Mouse (Mus musculus) activated CD4-positive, CD25-positive, alpha-beta regulatory T cell, adult 4 months (primary cell): Measurements from ENCODE around the gene Gpx4. TPM values are rescaled to one million over a fixed set of nuclear protein-coding genes. Genes with fewer than 3 reads are reported as not detected.
A peak's percentile ranks its signal among the peaks of the same experiment; 100 is the strongest.
"Not testable (repeated sequence)": the region's sequence is repeated elsewhere in the genome, so short reads cannot be mapped to it uniquely, and the experiment has no call there.

Experiments used
- ATAC-seq: one replicate; pipeline ENCODE4 v1.8.0; 2017
- polyA plus RNA-seq, 2 experiments: library from polyadenylated mRNA; unstranded; fragments of 100-300 nt; shearing (Covaris generic); gene quantifications; one replicate each; pipeline ENCODE4 v1.2.1; 2017

Gpx4 gene
- polyA plus RNA-seq, 2 experiments from 2014 or later = 346 to 370 TPM

DNA sequence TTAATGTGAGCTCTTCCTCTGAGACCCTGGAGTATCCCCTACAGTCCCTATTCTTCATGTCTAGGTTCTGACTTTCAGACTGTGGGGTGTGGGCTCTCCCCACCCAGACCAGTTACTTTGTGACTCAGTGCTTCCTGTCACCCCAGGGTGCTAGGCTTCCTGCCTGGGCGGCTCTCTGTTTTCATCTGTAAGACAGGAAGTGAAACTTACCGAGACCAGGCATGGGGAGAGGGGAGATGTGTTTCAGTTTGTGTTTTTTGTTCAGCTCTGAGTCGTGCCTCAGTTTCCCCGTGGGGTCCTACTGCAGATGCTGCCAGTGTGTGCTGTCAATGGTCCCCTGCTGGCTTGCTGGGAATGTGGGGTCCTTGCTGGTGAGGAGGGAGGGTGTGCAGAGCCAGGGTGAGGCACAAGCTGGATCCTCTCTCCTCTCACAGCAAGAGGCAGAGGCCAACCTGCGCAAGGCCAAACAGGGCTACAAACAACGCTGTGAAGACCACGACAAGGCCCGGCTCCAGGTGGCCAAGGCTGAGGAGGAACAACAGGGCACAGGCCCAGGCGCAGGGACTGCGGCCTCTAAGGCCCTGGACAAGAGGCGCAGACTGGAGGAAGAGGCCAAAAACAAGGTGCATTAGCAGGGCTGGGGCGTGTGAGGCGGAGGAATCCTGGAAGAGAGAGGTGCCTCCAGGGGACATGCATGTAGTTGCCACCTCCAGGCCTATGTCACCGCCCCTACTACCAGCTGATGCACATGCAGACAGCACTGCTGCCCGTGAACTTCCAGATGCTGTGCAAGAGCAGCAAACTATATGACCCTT is 22.5 kb upstream of the Gpx4 start:
- ATAC-seq = peak; percentile 91

DNA sequence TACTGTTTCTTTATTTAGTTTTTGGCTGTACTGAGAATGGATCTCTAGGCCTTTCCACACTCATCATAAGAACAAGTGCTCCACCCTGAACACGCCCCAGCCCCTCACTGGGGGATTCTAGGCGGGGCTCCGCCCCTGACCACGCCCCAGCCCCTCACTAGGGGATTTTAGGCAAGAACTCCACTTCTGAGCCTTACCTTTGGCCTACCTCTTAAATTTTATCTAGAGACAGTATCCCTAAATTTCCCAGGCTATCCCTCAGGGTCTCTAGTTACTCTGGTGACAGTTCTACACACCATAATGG is 22.0 kb upstream of the Gpx4 start:
- no peak for ATAC-seq

DNA sequence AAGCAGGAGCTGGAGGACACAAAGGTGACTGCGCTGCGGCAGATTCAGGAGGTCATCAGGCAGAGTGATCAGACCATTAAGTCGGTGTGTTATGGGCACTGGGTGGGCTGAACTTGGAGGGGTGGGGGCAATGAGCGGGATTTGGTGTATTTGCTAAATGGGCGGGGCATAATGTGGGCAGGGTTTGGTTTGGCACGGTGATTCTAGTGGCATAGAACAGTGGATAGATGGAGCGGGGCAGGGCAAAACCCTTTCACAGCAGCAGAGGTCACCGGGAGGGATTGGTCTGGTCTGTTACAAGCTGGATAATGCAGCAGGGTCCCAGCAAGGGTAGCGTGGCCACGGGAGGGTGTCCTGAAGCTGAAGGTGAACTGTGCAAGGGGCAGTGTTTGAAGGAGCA is 21.5 kb upstream of the Gpx4 start:
- ATAC-seq = no peak

DNA sequence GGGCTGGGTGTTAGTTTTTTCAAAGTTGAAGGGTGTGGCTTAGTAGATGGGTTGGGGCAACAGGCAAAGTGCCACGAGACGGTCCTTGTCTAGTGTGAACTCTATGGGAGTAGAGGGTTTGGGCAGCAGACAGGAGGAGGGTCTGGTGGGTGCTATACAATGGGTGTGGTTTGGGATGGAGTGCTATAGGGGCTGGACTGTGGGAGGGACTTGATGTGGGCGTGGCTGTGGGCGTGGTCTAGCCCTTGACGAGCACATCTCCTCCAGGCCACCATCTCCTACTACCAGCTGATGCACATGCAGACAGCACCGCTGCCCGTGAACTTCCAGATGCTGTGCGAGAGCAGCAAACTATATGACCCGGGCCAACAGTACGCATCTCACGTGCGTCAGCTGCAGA is 21.1 kb upstream of the Gpx4 start:
- ATAC-seq = no peak

DNA sequence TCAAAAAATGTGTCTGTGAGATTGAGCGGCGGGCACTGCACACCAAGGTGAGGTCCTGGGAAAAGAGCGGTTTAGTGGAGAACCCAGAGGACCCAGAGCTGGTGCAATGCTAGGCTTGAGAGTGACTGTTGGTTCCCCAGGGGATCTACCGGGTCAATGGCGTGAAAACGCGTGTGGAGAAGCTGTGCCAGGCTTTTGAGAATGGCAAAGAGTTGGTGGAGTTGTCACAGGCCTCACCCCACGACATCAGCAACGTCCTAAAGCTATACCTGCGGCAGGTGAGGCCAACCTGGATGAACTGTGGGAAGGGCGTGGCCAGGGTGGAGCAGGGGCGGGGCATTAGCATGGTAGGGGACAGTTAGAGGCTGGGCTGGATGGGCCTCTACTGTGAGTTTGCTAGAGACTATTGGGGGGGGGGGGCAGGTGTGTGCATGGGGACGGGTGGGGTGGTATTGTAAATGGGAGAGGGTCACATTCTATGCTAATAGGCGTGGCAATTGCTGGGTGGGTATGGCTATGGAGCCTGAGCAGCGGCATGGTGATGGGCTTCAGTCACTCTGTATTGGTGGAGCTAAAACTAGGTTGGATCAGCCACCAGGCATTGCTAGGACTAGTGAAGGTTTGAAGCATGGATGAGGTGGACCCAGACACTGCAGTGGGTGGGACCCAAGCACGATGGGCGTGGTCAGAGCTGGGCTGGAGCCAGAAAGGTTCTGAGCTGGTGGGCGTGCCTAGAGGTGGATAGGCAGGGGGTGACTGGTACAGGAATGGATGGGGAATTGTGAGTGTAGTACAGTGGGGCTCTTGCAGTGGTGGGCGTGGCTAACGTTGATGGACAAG is 19.1 kb upstream of the Gpx4 start:
- no peak for ATAC-seq

DNA sequence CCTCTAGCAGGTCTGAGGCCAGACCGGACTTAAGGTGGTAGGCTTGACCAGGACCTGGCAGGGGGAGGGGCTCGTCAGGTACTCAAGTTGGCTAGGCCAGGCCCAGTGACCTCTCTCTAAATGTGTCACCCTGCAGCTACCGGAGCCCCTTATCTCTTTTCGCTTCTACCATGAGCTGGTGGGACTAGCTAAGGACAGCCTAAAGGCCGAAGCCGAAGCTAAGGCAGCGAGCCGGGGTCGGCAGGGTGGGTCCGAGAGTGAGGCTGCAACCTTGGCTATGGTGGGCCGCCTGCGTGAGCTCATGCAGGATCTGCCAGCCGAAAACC is 18.5 kb upstream of the Gpx4 start:
- ATAC-seq = no peak

DNA sequence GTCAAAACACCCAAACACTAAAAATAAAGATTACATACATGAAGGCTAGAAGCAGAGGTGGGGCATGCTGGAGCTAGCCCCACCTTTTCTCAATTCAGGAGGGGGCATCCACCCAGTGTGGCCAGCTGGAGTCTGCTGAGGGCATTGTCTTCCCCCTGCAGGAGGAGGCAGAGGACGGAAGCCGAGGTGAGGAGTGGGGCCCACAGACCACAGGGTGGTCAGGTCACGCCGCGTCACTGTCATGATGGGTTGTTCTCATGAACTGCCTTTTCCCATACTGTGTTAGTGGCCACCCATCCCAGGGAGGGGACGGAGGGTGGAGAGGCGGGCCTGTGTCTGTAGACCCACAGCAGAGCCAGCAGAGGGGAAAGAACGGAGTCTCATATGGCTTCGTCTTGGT is 16.8 kb upstream of the Gpx4 start:
- ATAC-seq = no peak

DNA sequence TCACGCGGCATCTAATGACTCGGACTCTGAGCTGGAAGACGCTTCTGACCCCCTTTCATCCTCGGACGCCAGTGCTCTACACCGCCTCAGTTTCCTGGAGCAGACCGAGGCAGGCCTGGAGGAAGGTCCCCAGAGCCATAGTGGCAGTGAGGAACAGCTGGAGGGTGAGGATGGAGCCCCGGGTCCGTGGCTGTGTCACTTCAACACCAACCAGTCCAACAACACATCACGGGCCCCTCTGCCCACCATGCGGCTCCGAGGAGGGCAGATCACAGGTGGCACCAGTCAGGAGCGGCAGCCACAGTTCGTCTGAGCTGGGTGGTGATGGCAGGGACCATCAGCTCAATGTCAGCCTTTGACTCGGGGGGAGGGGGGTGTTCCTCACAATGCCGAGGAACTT is 16.2 kb upstream of the Gpx4 start:
- no peak for ATAC-seq

DNA sequence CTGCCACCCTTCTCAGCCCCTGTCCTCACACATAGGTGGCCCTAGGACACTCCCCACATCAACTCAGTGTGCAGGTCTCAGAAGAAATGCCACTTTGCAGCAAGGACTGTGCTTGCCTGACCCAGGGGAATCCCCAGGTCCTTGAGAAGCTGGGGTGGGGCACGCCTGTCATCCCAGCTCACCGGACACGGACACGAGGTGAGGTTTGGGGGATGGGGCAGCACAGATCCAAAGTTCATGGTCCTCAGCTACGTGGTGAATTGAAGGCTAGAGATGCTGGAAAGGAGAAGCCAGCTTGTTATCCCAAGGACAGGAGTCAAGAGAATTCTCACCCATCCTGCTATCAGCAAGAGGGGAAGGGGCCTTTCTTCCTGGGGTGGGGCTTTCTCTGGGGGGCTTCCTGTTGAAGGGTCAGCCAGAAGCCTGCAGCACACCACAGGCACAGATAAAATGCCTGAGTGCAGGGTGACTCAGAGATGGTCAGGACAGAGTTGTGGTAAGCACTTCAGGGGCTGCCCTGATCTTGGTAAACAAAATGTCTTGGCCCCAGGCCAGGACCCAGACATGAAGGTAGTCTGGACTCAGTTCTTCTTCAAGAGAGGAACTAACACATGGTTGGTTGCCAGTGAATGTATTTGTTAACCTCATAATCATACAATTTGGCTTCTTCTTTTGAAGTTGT is 14.0 kb upstream of the Gpx4 start:
- peak; percentile 55 for ATAC-seq

DNA sequence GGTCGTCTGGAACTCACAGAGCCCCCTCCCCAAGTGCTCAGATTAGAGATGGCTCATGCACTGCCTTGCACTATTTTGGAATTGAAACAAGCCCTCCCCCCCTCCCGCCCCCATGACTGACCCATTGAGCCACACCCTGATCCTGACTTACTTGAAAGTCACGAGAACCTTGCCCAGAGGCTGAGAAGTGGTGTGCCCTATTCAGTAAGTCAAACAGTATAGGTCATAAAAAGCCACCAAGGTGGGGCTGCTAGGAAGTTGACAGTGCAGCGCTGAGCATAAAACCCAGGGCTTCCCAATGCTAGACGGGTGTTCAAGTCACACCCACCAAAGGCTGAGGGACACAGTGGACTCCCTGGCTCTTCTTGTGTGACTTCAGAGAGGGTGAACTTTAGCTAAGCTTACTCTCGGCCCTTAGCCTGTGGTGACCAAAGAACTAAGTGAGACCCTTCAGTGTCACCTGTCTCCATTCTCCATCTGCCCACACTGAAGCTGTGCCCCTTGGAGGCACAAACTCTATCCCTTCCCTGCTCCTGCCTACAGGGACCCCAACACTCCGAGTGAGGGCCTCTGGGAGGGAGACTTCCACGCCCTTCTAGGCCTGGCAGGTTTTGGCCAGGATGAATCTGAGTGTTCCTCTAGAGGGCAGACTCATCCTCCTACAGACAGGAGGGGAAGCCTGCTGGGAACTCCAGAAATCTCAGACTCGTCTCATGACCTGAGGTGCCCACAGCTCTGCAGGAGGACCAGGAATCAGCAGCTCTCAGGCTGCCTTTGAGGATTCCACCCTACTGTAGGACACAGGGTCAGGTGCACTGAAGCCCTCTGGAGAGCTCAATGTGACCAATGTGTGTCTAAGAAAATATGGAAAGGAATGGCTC is 13.2 kb upstream of the Gpx4 start:
- ATAC-seq = no peak

DNA sequence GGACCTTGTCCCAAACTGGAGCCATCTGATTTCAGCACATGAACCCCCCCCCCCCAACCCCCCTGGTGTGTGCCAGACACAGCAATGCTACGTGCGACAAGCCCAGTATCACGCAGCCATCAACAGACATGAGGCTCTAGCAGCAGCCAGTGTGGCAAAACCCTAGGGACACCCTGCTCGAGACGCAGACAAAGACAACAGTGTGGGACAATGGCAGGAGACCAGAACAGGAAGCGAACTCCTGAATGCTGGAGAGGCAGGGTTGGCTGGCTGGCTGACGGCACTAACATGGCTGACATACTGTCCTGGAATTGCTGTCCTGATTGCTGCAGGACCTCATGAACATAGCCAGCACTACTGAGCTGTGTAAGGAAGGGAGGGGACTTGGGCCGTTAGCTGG is 11.8 kb upstream of the Gpx4 start:
- ATAC-seq = no peak

DNA sequence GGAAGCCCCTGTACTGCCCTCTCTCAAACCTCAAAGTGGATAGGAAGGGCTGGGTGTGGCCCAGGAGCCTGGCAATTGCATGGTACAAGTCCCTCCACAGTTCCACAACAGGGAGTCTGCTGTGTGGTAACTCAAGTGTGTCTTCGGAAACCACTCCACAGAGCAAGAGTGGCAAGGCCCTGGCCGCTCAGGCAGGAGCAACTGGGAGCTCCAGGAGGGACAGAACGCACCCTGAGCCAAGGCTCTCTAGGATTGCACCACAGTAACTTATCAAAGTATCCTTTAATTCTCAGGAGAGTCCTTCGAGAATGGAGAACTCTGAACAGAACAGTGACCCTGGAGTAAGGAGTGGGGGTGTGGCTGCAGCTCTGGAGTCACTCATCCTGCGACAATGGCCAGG is 11.3 kb upstream of the Gpx4 start:
- ATAC-seq = no peak

DNA sequence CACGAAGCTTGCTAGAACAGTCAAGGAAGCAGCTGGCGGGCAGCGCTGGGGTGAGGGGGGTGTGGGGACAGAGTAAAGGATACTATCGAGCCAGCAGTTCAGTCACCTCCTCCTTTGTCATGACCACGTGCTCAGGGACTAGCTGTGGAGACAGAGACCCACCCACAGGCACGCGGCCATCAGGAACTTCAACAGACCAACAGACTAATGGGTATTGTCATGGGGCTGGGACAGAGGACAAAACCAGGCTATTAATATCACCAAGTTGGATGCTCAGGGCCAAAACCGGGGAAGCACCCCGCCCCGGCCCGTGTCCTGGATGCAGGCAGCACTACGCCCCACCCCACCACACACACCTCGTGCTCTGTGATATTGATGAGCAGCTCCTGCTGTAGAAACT is 10.1 kb upstream of the Gpx4 start:
- no peak for ATAC-seq

DNA sequence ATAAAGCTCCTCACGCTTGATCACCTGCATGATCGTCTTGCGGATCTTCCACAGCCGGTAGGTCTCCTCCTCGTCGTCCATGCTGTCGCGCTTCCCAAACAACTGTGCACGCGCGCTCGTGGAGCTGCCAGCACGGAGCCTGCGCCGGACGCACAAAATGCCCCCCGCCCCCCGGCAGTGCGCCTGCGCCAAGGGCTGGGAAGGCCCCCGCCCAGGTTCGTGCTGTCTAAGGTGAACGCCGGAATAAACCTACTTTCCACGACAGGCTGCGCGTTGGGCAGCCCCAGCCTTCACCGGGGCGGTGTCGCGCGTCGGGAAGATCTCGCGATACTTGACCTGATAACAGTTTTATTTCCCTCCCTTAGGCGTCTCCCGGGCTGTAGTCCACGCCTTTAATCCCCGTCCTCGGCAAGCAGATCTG is 7.4 kb upstream of the Gpx4 start, which contains the start of gene Polr2e:
Gene Polr2e, minus strand, starts transcription at position 237 of the 421 bp plus-strand sequence.
- ATAC-seq = peak; percentile 92

DNA sequence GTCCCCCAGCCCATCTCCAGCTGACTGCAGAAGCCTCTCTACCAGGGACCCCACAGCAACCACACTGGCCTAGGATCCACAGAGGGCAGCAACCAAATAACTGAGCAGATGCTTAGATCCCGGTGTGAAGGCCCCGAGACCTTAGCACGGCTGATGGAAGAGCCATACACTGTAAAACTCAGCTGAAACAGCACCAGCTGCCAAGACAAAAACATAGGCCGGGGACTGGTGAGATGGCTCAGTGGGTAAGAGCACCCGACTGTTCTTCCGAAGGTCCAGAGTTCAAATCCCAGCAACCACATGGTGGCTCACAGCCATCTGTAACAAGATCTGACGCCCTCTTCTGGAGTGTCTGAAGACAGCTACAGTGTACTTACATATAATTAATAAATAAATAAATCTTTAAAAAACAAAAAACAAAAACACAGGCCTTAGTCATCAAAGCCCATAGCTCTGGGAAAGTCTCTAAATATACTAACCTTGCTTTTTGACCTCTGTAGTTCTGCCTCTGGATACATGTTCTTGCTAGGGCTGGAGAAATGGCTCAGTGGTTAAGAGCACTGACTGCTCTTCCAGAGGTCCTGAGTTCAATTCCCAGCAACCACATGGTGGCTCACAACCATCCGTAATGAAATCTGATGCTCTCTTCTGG is 5.4 kb upstream of the Gpx4 start:
- ATAC-seq = not testable (repeated sequence)

DNA sequence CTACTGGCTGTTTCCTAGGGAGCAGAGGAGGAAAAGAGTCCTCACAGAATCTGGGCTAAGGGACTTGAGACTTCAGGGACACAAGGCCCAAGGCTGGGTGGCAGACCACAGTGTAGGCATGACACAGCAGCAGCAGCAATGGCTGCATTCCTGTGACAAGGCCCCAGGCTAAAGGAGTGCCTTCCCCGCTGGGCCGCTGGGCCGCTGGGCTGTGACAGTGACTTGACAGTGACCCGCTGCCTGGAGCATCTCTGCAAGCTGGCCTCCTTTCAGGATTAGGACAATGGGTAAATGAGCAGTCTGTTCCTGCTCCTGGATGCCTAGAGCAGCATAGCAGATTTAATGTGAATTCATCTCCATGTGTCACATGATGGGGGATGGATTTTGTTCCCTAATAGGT is 2.9 kb upstream of the Gpx4 start:
- no peak for ATAC-seq

DNA sequence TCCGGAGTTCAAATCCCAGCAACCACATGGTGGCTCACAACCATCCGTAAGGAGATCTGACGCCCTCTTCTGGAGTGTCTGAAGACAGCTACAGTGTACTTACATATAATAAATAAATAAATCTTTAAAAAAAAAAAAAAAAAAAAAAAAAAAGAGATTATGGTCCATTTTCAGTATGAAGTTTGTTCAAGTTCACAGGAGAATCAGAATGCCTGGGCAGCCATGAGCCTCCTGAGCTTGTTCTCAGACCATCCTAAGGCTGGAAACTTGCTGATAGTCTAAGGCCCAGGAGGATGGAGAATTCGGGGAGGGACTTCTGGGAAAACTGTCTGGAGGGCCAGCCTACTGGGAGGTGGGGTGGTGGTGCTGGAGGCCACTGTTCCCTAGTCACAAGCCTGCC is 1.6 kb upstream of the Gpx4 start:
- ATAC-seq = not testable (repeated sequence)

DNA sequence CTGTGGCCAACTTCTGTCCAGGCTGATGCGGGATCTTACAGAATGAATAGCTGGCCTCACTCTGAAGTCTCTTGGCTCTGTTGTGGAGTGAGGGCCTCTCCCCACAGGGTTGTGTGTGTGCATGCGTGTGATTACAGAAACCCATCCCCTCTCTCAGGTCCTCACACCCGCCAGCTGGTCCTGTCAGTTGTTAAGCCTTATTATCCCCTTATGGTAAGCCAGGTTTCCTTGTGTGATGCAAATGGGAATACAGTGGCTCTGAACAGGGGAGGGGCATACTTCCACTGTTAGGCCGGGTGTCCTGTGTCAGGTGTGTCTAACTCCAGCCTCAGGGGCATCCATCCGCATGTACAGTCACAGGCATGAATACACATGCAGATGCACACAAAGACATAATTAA is 1.2 kb upstream of the Gpx4 start:
- ATAC-seq = no peak

DNA sequence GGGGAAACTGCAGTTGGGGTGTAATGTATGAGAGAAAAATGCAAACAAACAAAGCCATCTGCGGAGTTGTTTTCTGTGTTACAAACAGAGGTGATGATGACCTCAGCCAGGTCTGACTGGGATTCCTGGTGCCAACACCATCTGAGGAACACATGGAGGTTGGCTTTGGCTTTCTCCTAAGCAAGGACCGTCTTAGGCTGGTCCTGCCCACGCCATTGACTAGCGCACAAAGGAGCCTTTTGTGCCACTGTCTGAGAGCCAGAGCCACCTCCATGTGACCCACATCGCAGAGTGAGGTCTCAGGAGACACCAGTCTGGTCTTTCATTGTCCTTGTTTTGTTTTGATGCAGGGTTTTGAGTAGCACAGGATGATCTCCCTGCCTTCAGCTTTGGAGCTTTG is 1.4 kb downstream of the Gpx4 start:
- ATAC-seq = no peak

DNA sequence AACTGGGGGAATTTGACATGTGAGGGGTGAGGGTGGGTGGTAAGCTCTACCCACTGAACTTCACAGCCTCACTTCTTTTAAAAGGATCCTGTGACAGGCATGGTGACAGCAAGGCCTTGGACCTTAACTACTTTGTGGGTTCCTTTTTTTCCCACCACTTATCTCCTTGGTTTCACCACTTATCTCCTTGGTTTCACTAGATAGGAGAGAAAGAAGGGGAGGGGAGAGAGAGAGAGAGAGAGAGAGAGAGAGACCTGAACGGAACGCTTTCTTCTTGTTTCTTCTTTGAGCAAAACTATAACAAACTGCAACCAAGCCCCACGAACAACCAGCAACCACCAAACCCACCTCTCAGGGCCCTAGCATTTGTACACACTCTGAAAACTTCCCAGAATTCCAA is 1.9 kb downstream of the Gpx4 start:
- no peak for ATAC-seq

DNA sequence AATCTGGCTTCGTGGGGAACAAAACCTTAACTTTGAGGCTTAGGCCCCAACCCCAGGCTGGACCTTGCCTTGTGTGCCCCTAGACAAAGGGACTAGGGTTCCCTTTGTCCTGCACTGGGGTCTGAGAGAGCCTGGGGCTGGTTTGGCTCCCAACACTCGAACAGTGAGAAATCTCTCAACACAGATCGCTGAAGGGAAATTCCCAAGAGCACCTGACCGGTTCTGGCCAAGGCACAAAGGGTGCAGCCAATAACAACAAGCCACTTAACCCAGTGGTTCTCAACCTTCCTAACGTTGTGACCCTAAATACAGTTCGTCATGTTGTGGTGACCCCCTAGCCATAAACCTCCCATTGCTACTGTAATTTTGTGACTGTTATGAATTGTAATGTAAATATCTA is 3.3 kb downstream of the Gpx4 start:
- ATAC-seq = no peak
